Mouse (Mus musculus) hindbrain, embryonic 12.5 days (tissue): ENCODE measurements around the gene Plekhm3. TPM values are rescaled to one million over a fixed set of nuclear protein-coding genes. Genes with fewer than 3 reads are reported as not detected.

Experiments
- ATAC-seq: fragments of 200-750 bp; cut with Nextera tagmentation; 2 replicates; pipeline ENCODE4 v1.8.0; 2017; ENCODE audit warnings: moderate TSS enrichment; ENCODE audit not compliant: low FRiP score
- H3K27ac ChIP-seq: fragments of 300-500 bp; sonication (generic); 2 replicates; pipeline ENCODE4 v1.5.1; 2016; ENCODE audit warnings: mild to moderate bottlenecking
- H3K27me3 ChIP-seq: fragments of 300-500 bp; sonication (generic); 2 replicates; pipeline ENCODE4 v1.6.1; 2016; ENCODE audit warnings: mild to moderate bottlenecking
- H3K36me3 ChIP-seq: fragments of 300-500 bp; sonication (generic); 2 replicates; pipeline ENCODE4 v1.6.1; 2016; ENCODE audit warnings: mild to moderate bottlenecking
- H3K4me1 ChIP-seq: fragments of 300-500 bp; sonication (generic); 2 replicates; pipeline ENCODE4 v1.6.1; 2016
- H3K4me2 ChIP-seq: fragments of 300-500 bp; sonication (generic); replicated peaks from 2 replicates; pipeline ENCODE4 v1.6.1; 2016; ENCODE audit warnings: mild to moderate bottlenecking
- H3K4me3 ChIP-seq: fragments of 300-500 bp; sonication (generic); 2 replicates; pipeline ENCODE4 v1.5.1; 2016; ENCODE audit warnings: mild to moderate bottlenecking
- H3K9ac ChIP-seq: fragments of 300-500 bp; sonication (generic); 2 replicates; pipeline ENCODE4 v1.6.1; 2016; ENCODE audit warnings: mild to moderate bottlenecking, moderate library complexity
- H3K9me3 ChIP-seq: fragments of 300-500 bp; sonication (generic); replicated peaks from 2 replicates; pipeline ENCODE4 v1.6.1; 2016; ENCODE audit warnings: mild to moderate bottlenecking
- WGBS: fragments of 180-500 bp; shearing (Covaris S2); methylation state at CpG from one replicate; pipeline ENCODE4 v1.1.7; 2016; 5-methylcytosine and 5-hydroxymethylcytosine counted together
- polyA plus RNA-seq: library from polyadenylated mRNA; unstranded; fragments of >200 nt; fragmentation: Nextera tagmentation; extraction: Ambion mirVana; gene quantifications from 2 replicates; pipeline ENCODE4 v1.2.1, GENCODE M21; 2016

Plekhm3 gene
- polyA plus RNA-seq, 1 experiment from 2014 or later: 13.4 TPM

DNA sequence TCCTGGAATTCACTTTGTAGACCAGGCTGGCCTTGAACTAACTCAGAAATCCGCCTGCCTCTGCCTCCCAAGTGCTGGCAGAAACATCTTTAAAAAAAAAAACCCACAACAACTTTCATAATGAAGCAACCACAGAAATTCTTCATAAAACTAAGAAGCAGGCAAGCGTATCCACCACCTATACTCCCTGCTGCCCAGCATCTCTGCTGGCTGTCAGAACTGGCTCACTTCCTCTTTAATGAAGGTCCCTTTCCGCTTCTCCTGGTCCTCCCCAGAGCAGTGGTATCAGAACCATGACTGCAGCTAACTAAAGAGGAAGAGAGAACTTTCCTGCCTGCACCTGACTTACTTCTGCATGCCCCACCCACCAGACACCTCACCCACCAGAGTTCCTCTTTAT is 31.0 kb downstream of the Plekhm3 start:
- Histone ChIP-seq H3K4me2 (no peak overlapping the region), H3K27ac (no peak overlapping the region), H3K9me3 (no peaks in the 10 kb centered on the region), H3K4me1 (0 out of 2 replicates have a peak, but pooled peaks cover 5% of the 10 kb centered on the region), H3K27me3 (peaks cover 4% of the 10 kb centered on the region; the same call in 1 of the 2 replicates), H3K4me3 (no peak overlapping the region), H3K36me3 (peaks cover 10% of the 10 kb centered on the region), H3K9ac (no peak overlapping the region)
- 90% methylated on average over 3 of the region's 3 CpGs for WGBS
- no peak for ATAC-seq

DNA sequence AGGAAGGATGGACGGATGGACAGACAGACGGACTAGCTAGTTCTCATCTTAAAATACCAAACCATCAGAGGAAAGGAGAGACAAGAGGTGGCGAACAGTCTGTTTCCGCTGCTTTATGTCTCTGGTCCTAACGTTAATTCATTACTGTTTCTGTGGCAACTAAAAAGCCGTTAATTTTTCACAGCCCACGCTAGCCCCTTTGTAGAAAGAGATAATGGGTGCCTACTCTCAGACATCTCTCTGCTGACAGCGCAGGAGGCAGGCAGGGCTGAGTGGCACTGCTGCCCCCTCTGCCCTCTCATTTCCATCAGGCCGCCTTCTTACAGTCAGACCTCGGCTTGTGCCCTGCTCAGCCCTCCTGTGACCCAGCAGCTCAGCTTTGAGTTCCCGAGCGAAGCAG is 32.3 kb downstream of the Plekhm3 start:
- no peak for ATAC-seq
- no peak overlapping the region for H3K27ac ChIP-seq
- no peak overlapping the region for H3K9ac ChIP-seq
- H3K4me1 ChIP-seq: 0 out of 2 replicates have a peak, but pooled peaks cover 5% of the 10 kb centered on the region
- peaks cover 6% of the 10 kb centered on the region; the same call in 1 of the 2 replicates for H3K27me3 ChIP-seq
- H3K4me3 ChIP-seq: no peak overlapping the region
- H3K36me3 ChIP-seq: peaks cover 10% of the 10 kb centered on the region
- no peak overlapping the region for H3K4me2 ChIP-seq
- H3K9me3 ChIP-seq: no peaks in the 10 kb centered on the region
- 64% methylated on average over 12 of the region's 12 CpGs for WGBS

DNA sequence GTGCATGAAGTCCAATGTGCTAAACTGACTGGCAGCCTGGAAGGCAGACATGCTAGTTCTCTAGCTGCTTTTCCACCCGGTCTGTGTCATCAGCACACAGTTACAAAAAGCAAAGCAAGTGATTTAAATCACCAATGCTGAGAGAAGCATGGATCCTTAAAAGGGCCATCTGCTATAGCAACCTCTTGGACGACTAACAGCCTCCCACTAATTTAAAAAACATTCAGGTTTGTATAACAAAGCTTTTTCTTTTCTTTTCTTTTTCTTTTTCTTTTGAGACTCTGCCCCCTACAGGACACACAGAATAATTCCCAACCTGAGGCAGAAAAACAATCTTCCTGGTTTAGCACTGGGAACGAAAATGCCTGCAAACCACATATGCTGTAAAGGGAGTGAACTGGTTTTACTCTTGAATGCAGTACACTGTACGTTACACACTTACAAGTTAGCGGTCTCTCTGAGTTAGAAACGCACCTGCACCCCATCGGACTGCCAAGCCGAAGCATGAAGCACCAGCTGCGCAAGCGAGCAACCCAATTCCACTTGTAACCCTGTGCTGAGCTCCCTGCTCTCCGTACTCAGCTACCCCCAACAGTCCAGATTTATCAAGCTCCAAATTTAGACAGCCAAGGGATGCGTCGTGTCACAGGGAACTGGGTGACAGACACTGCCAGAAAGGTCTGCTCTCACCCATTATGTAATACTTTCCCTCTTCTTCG is 37.7 kb downstream of the Plekhm3 start:
- Histone ChIP-seq H3K4me2 (no peak overlapping the region), H3K36me3 (peaks cover 10% of the 10 kb centered on the region), H3K9me3 (no peaks in the 10 kb centered on the region), H3K27me3 (peaks cover 36% of the 10 kb centered on the region), H3K4me1 (peaks cover 14% of the 10 kb centered on the region), H3K27ac (no peak overlapping the region), H3K9ac (no peak overlapping the region), H3K4me3 (no peak overlapping the region)
- 56% methylated on average over 14 of the region's 14 CpGs for WGBS
- ATAC-seq: peak; percentile 51; the same call in 1 of the 2 replicates

DNA sequence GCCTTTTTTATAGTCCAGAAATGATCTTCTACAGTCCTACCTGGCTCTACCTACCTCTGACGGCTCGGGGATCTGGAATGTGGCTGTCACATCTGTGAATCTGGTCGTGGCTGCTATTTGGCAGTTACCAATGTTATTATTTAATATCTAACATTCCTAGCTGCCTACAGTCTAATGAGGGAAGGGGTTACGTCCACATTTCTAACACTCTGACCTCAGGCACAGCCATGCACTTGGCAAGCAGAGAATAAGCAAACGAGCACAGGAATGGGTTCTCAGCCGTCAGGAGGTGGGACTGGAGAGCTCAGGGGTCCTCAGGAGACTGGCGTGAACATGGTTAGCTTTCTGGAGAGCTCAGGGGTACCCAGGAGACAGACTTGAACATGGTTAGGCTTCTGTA is 38.7 kb downstream of the Plekhm3 start:
- H3K36me3 ChIP-seq: peaks cover 10% of the 10 kb centered on the region
- no peak overlapping the region for H3K4me2 ChIP-seq
- peaks cover 14% of the 10 kb centered on the region for H3K4me1 ChIP-seq
- H3K27ac ChIP-seq: no peak overlapping the region
- H3K9me3 ChIP-seq: no peaks in the 10 kb centered on the region
- ATAC-seq: no peak
- H3K9ac ChIP-seq: no peak overlapping the region
- WGBS: 80% methylated on average over 7 of the region's 7 CpGs
- H3K4me3 ChIP-seq: no peak overlapping the region
- peaks cover 36% of the 10 kb centered on the region for H3K27me3 ChIP-seq

DNA sequence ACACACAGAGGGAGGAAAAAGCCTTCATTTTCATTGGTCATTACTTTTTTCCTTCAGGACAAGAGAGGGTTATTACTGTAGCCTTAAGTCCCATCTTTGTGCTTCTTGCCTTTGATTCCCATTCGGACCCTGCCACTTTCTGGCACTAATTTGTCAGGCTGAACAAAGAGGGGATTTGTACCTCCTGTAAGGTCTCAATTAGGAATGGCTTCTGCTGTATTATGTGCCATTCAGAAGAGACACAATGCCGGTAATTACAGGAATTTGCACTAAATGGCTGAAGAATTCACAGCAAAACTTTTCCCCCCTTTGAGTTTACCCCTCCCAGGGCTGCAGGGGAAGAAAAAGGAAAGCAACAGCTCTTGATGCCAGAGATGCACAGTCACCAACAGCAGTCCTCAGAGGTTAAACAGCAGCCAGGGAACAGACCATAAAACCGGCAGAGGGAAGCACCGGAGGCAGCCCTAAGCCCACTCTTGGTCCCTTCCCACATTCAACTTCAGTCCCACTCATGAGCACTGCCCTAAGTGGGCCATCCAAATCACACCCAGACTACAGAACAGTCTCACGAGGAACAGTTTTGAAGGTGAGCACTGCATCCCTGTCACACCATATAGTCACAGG is 39.6 kb downstream of the Plekhm3 start:
- H3K27ac ChIP-seq: no peak overlapping the region
- 17% methylated on average over 5 of the region's 5 CpGs for WGBS
- no peak overlapping the region for H3K4me3 ChIP-seq
- H3K4me2 ChIP-seq: no peak overlapping the region
- no peak overlapping the region for H3K9ac ChIP-seq
- H3K9me3 ChIP-seq: no peaks in the 10 kb centered on the region
- peaks cover 36% of the 10 kb centered on the region for H3K27me3 ChIP-seq
- ATAC-seq: peak; percentile 50
- peaks cover 7% of the 10 kb centered on the region for H3K36me3 ChIP-seq
- peaks cover 14% of the 10 kb centered on the region for H3K4me1 ChIP-seq

DNA sequence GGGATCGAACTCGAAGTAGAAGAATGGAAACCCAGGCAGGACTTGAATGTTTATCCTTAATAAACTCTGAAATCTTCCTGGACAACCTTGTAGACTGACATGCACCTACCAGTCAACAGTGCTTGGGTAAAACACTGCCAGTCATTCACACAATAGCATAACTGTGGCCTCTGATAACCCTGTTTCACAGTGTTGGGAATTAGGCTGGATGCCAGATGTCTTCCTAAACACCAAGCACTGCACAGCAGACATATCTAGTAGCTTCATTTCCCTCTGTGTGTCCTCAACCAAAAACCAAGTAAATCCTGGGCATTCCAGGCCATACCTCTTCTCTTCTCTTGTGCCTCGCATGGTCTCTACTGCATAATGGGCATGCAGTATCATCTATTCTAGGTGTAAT is 42.3 kb downstream of the Plekhm3 start:
- Histone ChIP-seq H3K9ac (no peak overlapping the region), H3K9me3 (no peaks in the 10 kb centered on the region), H3K4me3 (no peak overlapping the region), H3K27me3 (peaks cover 30% of the 10 kb centered on the region), H3K4me2 (no peak overlapping the region), H3K36me3 (no peaks in the 10 kb centered on the region), H3K27ac (no peak overlapping the region), H3K4me1 (peaks cover 14% of the 10 kb centered on the region)
- no peak for ATAC-seq
- 94% methylated on average over 3 of the region's 3 CpGs for WGBS

DNA sequence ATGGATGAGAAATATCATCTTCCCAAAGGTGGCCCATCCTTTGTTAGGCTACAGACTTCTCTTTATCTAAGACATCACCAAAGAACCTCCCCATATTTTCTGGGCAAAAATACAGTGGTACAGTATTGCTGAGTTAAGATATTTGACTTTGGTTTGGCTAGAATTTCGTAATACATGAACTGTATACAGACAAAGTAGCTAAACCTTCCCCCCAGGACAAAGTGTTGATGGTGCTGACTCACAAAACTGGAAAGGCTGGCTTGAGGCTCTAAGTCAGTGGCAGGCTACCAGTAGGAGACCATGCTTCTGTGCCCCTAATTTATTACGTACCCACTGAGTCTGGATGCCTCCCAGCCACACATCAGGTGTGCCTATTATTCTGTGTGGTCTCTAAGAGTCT is 48.9 kb downstream of the Plekhm3 start:
- WGBS: 88% methylated on average over 2 of the region's 2 CpGs
- H3K27me3 ChIP-seq: no peaks in the 10 kb centered on the region
- no peak overlapping the region for H3K4me3 ChIP-seq
- H3K4me2 ChIP-seq: no peak overlapping the region
- H3K36me3 ChIP-seq: no peaks in the 10 kb centered on the region
- H3K4me1 ChIP-seq: no peaks in the 10 kb centered on the region
- H3K9me3 ChIP-seq: no peaks in the 10 kb centered on the region
- H3K27ac ChIP-seq: no peak overlapping the region
- no peak for ATAC-seq
- no peak overlapping the region for H3K9ac ChIP-seq

DNA sequence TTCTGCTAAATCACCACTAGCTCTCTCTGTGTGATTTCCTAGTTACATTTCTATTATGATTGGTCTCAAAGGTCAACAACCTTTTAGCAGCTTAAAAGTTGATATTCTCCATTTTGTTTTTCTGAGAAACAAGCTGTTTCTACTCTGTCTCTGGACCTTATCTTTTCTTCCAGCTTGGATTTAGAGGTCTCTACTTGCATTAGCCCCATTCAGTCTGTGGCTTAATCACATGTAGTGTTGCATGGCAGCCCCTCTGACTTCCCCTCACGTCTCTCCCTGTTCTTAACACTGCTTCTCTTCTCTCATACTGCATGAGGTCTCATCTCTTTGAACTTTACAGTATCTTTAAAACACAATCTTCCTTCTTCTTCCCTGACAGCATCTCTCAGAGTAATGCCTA is 50.4 kb downstream of the Plekhm3 start:
- no peak for ATAC-seq
- no peaks in the 10 kb centered on the region for H3K36me3 ChIP-seq
- no peaks in the 10 kb centered on the region for H3K4me1 ChIP-seq
- H3K27ac ChIP-seq: no peak overlapping the region
- no peak overlapping the region for H3K4me2 ChIP-seq
- H3K4me3 ChIP-seq: no peak overlapping the region
- 74% methylated on average over 1 of the region's 1 CpGs for WGBS
- no peak overlapping the region for H3K9ac ChIP-seq
- no peaks in the 10 kb centered on the region for H3K27me3 ChIP-seq
- no peaks in the 10 kb centered on the region for H3K9me3 ChIP-seq

DNA sequence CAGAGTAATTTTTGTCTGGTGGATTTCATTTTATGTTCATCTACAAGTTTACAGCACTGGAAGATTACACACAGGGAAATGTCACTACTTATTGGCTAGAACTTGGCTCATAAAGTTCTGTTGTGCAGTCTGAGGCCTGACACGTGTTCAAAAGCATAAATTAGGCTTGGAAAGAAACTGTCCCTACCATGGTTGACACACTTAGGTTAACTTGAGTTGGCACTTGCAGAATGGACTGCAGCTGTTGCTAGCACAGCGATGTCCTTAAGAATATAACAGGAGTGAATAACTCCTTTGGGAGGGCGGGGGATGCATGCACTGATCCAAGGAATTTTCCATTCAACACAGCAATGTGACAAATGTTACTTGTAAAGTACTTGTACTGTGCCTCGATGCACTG is 53.2 kb downstream of the Plekhm3 start:
- Histone ChIP-seq H3K27ac (no peak overlapping the region), H3K4me2 (no peak overlapping the region), H3K4me3 (no peak overlapping the region), H3K9me3 (no peaks in the 10 kb centered on the region), H3K4me1 (no peaks in the 10 kb centered on the region), H3K36me3 (no peaks in the 10 kb centered on the region), H3K27me3 (no peaks in the 10 kb centered on the region), H3K9ac (no peak overlapping the region)
- ATAC-seq: no peak
- 88% methylated on average over 4 of the region's 4 CpGs for WGBS

DNA sequence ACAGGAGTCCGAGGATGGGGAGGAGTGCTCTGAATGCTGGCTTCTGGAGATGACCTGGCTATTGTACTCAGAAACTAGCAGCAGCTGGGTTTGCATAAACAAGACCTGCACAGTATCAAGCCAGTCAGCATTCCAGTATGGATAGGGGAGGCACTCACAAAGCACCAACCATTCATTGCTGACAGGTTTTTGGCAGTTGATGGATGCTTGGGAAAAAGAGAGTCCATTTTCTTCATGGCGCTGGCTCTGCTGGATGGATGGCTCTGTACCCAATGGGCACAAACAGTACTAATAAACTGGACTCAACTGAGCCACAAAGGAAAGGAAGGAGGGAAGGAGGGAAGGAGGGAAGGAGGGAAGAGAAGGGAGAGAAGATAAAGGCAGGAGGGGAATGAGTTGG is 53.8 kb downstream of the Plekhm3 start:
- Histone ChIP-seq H3K27ac (no peak overlapping the region), H3K36me3 (no peaks in the 10 kb centered on the region), H3K9me3 (no peaks in the 10 kb centered on the region), H3K4me1 (no peaks in the 10 kb centered on the region), H3K9ac (no peak overlapping the region), H3K4me2 (no peak overlapping the region), H3K27me3 (no peaks in the 10 kb centered on the region), H3K4me3 (no peak overlapping the region)
- no peak for ATAC-seq
- WGBS: 63% methylated on average over 2 of the region's 2 CpGs

DNA sequence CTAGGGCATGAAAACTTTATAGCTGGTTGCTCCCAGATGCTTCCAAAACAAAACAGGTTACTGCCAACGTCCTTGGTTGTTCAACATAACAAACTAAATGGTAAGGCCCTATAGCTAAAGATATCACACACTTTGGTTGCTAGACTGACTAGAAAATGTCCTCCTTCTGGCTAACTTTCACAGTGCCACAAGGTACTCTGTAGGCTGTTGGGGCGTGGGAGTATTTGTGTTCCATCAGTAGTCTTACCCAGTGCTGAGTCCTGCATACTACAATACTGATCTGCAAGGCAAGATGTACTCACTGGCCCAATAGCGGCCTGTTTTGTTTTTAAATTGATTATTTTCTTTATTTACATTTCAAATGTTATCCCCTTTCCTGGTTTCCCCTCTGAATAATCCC is 56.9 kb downstream of the Plekhm3 start:
- no peaks in the 10 kb centered on the region for H3K27me3 ChIP-seq
- 78% methylated on average over 3 of the region's 3 CpGs for WGBS
- no peaks in the 10 kb centered on the region for H3K9me3 ChIP-seq
- no peak for ATAC-seq
- no peak overlapping the region for H3K4me2 ChIP-seq
- H3K36me3 ChIP-seq: no peaks in the 10 kb centered on the region
- H3K27ac ChIP-seq: no peak overlapping the region
- no peaks in the 10 kb centered on the region for H3K4me1 ChIP-seq
- no peak overlapping the region for H3K9ac ChIP-seq
- no peak overlapping the region for H3K4me3 ChIP-seq

DNA sequence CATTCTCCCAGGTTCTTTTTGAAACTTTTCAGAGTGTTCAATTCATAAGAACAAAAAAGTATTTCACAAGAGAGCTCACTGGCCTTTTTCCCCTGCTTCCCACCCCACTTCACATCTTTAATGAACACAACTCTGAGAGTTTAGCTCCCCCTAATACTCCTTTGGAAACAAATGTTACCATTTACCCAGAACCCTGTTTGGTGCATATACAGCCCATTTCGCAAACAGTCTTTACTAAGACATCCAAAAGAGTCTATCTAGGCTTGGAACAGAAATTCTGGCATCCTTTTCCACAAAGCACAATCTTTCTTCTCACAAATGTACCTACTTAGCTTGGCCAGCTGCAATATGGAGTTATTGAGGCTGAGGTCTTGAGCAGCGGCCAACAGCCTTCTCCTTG is 59.1 kb downstream of the Plekhm3 start:
- H3K9ac ChIP-seq: no peak overlapping the region
- H3K36me3 ChIP-seq: no peaks in the 10 kb centered on the region
- no peak overlapping the region for H3K4me2 ChIP-seq
- no peak overlapping the region for H3K4me3 ChIP-seq
- no peaks in the 10 kb centered on the region for H3K4me1 ChIP-seq
- 95% methylated on average over 2 of the region's 2 CpGs for WGBS
- no peaks in the 10 kb centered on the region for H3K9me3 ChIP-seq
- no peak overlapping the region for H3K27ac ChIP-seq
- H3K27me3 ChIP-seq: no peaks in the 10 kb centered on the region
- no peak for ATAC-seq

DNA sequence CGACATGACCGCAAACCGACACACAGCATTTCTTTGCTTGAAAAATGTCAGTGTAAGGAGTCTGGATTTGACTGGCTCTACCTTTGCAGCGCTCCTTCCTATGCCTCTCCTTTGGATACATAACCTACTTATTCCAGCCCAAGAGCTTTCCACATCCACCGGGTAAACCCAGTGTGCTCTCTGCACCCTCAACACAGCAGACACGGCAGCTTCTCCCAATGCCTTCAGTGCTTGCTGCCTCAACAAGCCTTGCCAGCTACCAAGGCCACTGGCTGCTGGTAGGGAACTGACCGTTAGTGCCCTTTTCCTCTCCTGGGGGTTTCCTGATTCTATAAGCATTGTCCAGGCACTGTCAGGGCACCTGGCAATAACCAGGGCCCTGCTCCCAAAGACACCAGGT is 62.8 kb downstream of the Plekhm3 start:
- Histone ChIP-seq H3K9ac (no peak overlapping the region), H3K9me3 (no peaks in the 10 kb centered on the region), H3K27me3 (no peaks in the 10 kb centered on the region), H3K4me3 (no peak overlapping the region), H3K4me2 (no peak overlapping the region), H3K27ac (no peak overlapping the region), H3K4me1 (no peaks in the 10 kb centered on the region), H3K36me3 (0 out of 2 replicates have a peak, but pooled peaks cover 2% of the 10 kb centered on the region)
- 90% methylated on average over 7 of the region's 7 CpGs for WGBS
- no peak for ATAC-seq
